Mouse (Mus musculus) liver, adult 2 months (tissue): ENCODE measurements around the gene Pygo2. TPM values are rescaled to one million over a fixed set of nuclear protein-coding genes. Genes with fewer than 3 reads are reported as not detected.
A peak's percentile ranks its signal among the peaks of the same experiment; 100 is the strongest.

ENCODE experiments used
- DNase-seq: peaks from one replicate; pipeline ENCODE4 v3.0.0-alpha.2; 2011; ENCODE audit warnings: low read depth, low spot score; ENCODE audit errors: extremely low read depth
- H3K27ac ChIP-seq: fragments of 200-500 bp; replicated peaks from 2 replicates; pipeline ENCODE4 v1.5.1; 2012; ENCODE audit warnings: low read depth, mild to moderate bottlenecking, control low read depth, inconsistent platforms, low read length; ENCODE audit not compliant: insufficient read depth
- H3K27me3 ChIP-seq: fragments of 200-500 bp; 2 replicates; pipeline ENCODE4 v1.6.1; 2012; ENCODE audit warnings: mild to moderate bottlenecking, moderate library complexity, low read length, inconsistent platforms; ENCODE audit not compliant: control insufficient read depth, insufficient read depth
- H3K36me3 ChIP-seq: fragments of 200-500 bp; 2 replicates; pipeline ENCODE4 v1.6.1; 2012; ENCODE audit warnings: low read length, inconsistent platforms; ENCODE audit not compliant: control insufficient read depth, insufficient read depth
- H3K4me1 ChIP-seq: fragments of 200-500 bp; 2 replicates; pipeline ENCODE4 v1.6.1; 2011; ENCODE audit warnings: low read length; ENCODE audit not compliant: control insufficient read depth, insufficient read depth
- H3K4me3 ChIP-seq: fragments of 200-500 bp; 2 replicates; pipeline ENCODE4 v1.5.1; 2011; ENCODE audit warnings: low read depth, mild to moderate bottlenecking, control low read depth, low read length, moderate library complexity; ENCODE audit not compliant: insufficient read depth
- H3K79me2 ChIP-seq: fragments of 200-500 bp; 2 replicates; pipeline ENCODE4 v1.6.1; 2012; ENCODE audit warnings: inconsistent platforms, mild to moderate bottlenecking, low read length, moderate library complexity; ENCODE audit not compliant: control insufficient read depth, insufficient read depth
- H3K9ac ChIP-seq: fragments of 200-500 bp; 2 replicates; pipeline ENCODE4 v1.6.1; 2012; ENCODE audit warnings: low read depth, mild to moderate bottlenecking, control low read depth, inconsistent platforms, low read length
- CTCF ChIP-seq: fragments of 200-500 bp; IDR thresholded peaks from 2 replicates; pipeline ENCODE4 v1.5.1; 2011; ENCODE audit warnings: low read depth, low read length, control low read depth
- POLR2A ChIP-seq: fragments of 200-500 bp; IDR thresholded peaks from 2 replicates; pipeline ENCODE4 v1.6.1; 2011; ENCODE audit warnings: low read length, control low read depth; ENCODE audit not compliant: insufficient read depth; ENCODE audit errors: extremely low read depth
- WGBS: fragments of 180-500 bp; shearing (Covaris S2); methylation state at CpG from one replicate; pipeline ENCODE4 v1.1.7; 2018; 5-methylcytosine and 5-hydroxymethylcytosine counted together
- polyA plus RNA-seq: library from polyadenylated mRNA; depleted of rRNA; stranded (reverse); fragments of >200 nt; gene quantifications from 2 replicates; pipeline ENCODE4 v1.2.3, GENCODE M21; 2012
- total RNA-seq: library from RNA; depleted of rRNA; stranded (reverse); fragments of >200 nt; gene quantifications from 2 replicates; pipeline ENCODE4 v1.2.3, GENCODE M21; 2014

Pygo2 gene
- total and polyA plus RNA-seq, 2 experiments: 4.4 to 26.5 TPM

DNA sequence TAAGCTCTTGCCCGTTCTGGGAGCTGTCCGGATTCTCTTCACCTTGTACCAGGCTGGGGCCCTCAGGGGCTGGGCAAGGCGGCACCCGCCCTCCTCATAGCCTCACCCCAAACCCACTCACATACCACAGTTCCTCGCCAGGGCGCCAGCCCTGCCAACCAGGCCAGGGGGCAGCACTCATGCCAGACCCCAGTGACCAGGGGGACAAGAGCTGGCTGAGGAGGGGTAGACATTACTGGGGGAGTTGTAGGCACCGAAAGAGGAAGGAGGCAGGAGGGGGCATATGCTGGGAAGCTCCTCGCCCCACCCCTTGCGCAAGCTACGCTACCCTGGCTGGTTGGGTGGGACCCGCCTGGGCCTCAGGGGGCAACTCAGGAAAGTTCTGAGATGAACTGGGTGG lies 42.4 kb upstream of the Pygo2 start:
- TF ChIP-seq POLR2A (no peak), CTCF (no peak)
- no peaks in the 10 kb centered on the region for H3K27me3 ChIP-seq
- peaks cover 32% of the 10 kb centered on the region for H3K4me1 ChIP-seq
- WGBS: 84% methylated on average over 11 of the region's 11 CpGs
- H3K27ac ChIP-seq: no peak overlapping the region
- peaks cover 2% of the 10 kb centered on the region; the same call in 1 of the 2 replicates for H3K36me3 ChIP-seq
- no peak overlapping the region for H3K4me3 ChIP-seq
- H3K79me2 ChIP-seq: peaks cover 76% of the 10 kb centered on the region
- no peak for DNase-seq
- H3K9ac ChIP-seq: 0 out of 2 replicates have a peak overlapping the region, but pooled peaks have one; percentile 6

GRCm38 (mm10) chr3:89388134-89388881 lies 41.7 kb upstream of the Pygo2 start:
- peaks cover 2% of the 10 kb centered on the region; the same call in 1 of the 2 replicates for H3K36me3 ChIP-seq
- no peaks in the 10 kb centered on the region for H3K27me3 ChIP-seq
- DNase-seq: peak; percentile 50
- no peak overlapping the region for H3K9ac ChIP-seq
- H3K4me3 ChIP-seq: no peak overlapping the region
- 40% methylated on average over 11 of the region's 11 CpGs for WGBS
- no peak for TF ChIP-seq CTCF
- peak overlapping the region; percentile 10 for H3K27ac ChIP-seq
- H3K4me1 ChIP-seq: peaks cover 32% of the 10 kb centered on the region
- peaks cover 80% of the 10 kb centered on the region for H3K79me2 ChIP-seq

DNA sequence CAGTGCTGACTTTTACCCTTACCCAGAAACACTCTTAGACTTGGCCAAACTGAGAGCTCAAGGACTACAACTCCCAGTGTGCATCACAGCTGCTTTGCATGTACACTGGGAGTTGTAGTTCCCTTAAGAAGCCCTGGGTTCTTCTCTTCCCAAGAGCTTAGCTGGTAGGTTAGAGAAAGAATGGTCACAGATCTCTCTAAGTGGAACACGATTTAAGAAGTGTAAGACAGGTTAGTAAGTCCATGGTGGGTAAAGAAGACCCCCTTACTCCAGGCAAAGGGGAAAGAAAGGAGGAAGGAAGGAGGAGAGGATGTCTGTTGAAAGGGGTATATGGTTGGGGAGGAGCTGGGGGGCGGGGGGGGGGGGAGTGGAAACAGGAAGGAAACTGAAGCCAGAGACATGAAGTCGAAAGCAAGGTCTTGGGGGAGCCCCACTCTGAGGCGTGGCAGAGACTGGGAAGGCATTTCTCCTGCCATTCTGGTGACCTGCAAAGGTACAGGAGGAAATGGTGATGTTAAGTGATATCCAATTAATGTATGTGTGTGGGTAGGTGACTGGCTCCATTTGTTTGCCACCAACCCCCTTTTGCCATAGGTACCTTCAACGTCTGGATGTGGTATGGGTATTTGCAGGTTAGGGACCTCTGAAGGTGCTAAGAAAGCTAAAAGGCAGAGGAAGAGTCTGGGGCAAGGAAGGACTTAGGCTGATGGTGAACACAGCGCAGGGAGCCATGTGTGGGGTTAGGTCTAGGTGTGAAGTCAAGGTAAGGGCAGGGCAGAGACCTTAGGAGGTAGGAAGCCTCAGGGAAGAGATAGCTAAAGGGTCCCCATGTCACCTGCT lies 40.9 kb upstream of the Pygo2 start:
- 55% methylated on average over 6 of the region's 6 CpGs for WGBS
- H3K79me2 ChIP-seq: peaks cover 74% of the 10 kb centered on the region
- H3K4me3 ChIP-seq: no peak overlapping the region
- H3K36me3 ChIP-seq: peaks cover 2% of the 10 kb centered on the region; the same call in 1 of the 2 replicates
- H3K27me3 ChIP-seq: no peaks in the 10 kb centered on the region
- H3K4me1 ChIP-seq: peaks cover 32% of the 10 kb centered on the region
- TF ChIP-seq POLR2A (no peak), CTCF (no peak)
- DNase-seq: peak; percentile 48
- peak overlapping the region; percentile 10 for H3K27ac ChIP-seq
- no peak overlapping the region for H3K9ac ChIP-seq

- Histone ChIP-seq H3K27ac (peak overlapping the region; percentile 54), H3K9ac (peak overlapping the region; percentile 41), H3K36me3 (peaks cover 2% of the 10 kb centered on the region; the same call in 1 of the 2 replicates), H3K79me2 (peaks cover 64% of the 10 kb centered on the region), H3K4me3 (peak overlapping the region; percentile 18; the same call in 1 of the 2 replicates), H3K27me3 (no peaks in the 10 kb centered on the region), H3K4me1 (peaks cover 32% of the 10 kb centered on the region)
- DNase-seq: peak; percentile 80
- 3% methylated on average over 5 of the region's 5 CpGs for WGBS
- TF ChIP-seq CTCF: no peak
- no peak for TF ChIP-seq POLR2A
Observed at GRCm38 (mm10) chr3:89390111-89390515, 39.9 kb upstream of the Pygo2 start.

DNA sequence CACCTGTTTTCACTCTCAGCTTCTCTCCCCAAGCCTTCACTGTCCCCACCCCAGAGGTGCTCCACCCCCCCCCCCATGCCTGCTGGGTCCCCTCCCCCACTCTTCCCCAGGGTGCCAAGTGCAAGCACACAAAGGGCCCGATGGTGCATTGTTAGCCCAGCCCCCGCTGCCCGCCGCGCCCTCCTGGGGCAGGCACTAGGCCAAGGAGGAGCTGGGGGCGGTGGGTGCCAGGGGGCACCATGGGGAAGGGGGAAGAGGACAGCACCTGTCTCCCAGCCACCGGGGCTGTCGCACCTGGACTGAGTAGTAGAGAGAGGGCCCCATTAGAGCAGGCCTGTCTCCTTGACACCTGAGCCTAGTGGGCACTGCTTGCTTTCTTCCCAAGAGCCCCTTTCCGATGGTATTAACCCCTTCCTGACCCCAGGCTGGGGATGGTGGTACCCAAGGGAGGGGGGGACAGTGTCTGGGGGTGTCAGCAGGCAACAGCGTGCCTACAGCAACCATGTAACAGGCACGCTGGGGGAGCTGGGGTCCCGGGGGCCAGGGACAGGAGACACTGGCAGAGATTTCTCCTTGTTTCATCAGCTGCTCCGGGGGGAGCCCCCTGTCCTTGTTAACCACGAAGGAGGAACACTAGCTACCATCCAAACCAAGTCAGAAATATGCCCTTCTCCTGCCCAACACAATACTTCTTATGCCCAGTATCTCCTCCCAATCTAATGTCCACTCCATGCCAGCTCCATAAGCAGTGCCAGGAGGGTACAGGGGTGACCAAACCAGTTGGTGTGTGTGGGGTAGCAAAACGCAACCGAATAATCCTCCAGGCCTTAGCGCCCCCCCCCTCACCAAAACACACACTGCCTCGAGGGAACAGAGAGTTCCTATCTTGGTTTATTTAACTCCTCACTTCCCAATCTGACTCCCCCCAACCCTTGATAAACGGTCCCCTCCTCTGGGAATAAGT lies 39.0 kb upstream of the Pygo2 start:
- peak; percentile 48 for DNase-seq

More for the DNA sequence above, 39.0 kb upstream of the Pygo2 start:
- peak overlapping the region; percentile 88 for H3K27ac ChIP-seq
- TF ChIP-seq POLR2A: no peak
- TF ChIP-seq CTCF: no peak
- peak overlapping the region; percentile 82 for H3K9ac ChIP-seq
- peaks cover 60% of the 10 kb centered on the region for H3K79me2 ChIP-seq
- 7% methylated on average over 19 of the region's 19 CpGs for WGBS
- no peaks in the 10 kb centered on the region for H3K27me3 ChIP-seq
- H3K4me3 ChIP-seq: peak overlapping the region; percentile 71
- peaks cover 32% of the 10 kb centered on the region for H3K4me1 ChIP-seq
- peaks cover 2% of the 10 kb centered on the region; the same call in 1 of the 2 replicates for H3K36me3 ChIP-seq
